Mouse (Mus musculus): Measurements from ENCODE around the gene Pde8a.

DNA sequence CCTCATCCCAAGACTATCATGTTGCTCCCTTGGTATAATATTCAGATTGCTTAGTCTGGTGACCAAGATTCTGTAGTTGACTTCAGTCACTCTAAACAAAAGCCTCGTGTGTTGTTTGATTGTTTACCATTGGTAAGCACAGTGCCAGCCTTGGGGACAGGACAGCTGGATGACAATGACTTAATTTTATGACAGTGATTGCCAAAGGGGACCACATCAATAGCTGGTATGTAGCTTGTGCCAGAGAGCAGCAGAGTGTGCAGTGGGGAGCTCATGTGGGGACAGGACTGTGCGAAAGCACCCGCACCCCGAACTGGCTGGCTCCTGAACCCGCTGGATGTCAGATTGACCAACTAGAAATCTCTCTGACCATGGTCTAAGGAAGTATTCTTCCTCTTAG lies 91.3 kb downstream of the Pde8a start:
- TF ChIP-seq POLR2A (IDR thresholded peaks at IDR 0.05; ENCODE audit: low read depth, low read length): no peak
- TF ChIP-seq CTCF (IDR thresholded peaks at IDR 0.05; ENCODE audit: extremely low read depth, insufficient read length, insufficient replicate concordance, low read depth, low read length): no peak
